Mouse (Mus musculus) G1E (cell line): ENCODE measurements around the gene Cib1.

Experiments used
- CTCF ChIP-seq: IDR thresholded peaks from 2 replicates; pipeline ENCODE4 v1.5.1; 2012; ENCODE audit warnings: low read depth, low read length, inconsistent platforms, mixed read lengths
- TAL1 ChIP-seq: conservative IDR thresholded peaks from 2 replicates; pipeline ENCODE4 v1.6.1; 2012; ENCODE audit warnings: low read depth, low read length, inconsistent platforms, mixed read lengths

DNA sequence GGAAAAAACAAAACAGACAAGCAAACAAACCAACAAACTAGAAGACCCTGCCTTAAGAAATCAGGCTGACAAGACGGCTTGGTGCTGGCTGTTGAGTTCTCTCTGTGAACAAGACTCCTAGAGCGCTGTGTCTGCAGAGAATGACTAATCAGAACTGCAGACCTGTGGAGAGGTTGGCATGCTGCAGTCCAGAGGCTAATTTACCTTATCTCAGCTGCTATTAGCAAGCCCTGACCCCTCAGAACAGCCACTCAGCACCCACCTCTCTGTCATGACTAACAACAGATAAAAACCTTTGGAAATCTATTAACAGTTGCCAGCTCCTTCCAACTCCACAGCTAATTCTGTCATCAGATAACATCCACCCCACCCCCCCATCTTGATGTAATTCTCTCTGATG, 51.5 kb downstream of the Cib1 start:
- TF ChIP-seq CTCF (no peak), TAL1 (no peak)
